Mouse (Mus musculus) liver, postnatal 0 days (tissue): ENCODE data around the gene Fkbp14.

Source experiments
- CTCF ChIP-seq: sonication (generic); IDR thresholded peaks from 2 replicates; pipeline ENCODE4 v1.5.1; 2016; ENCODE audit warnings: antibody characterized with exemption, low read depth
- EP300 ChIP-seq: IDR thresholded peaks from 2 replicates; pipeline ENCODE4 v1.6.1; 2016; ENCODE audit warnings: antibody characterized with exemption, low read depth, mild to moderate bottlenecking

DNA sequence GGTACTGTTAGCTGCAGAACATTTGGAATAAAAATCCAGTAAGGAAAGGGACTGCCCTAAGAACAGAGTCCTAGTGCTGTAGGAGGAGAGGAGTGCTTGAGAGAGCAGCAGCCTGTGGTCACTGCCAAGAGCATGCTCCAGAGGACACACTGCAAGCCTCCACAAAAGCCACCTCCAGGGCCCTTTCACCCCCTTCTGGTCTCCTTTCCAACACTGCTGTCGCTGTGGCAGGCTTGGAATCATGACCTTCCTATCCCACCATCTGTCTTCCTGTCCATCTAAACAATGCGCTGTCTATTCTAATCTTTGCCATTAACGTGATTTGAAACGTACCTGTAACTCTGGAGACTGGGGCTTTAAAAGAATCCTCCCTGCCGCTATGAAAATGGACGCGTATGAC is 38.6 kb downstream of the Fkbp14 start:
- no peak for TF ChIP-seq CTCF
- TF ChIP-seq EP300 = no peak
